Mouse (Mus musculus) granulocyte monocyte progenitor cell, adult 5-6 weeks (primary cell): ENCODE data around the gene Zbp1. TPM values are rescaled to one million over a fixed set of nuclear protein-coding genes. Genes with fewer than 3 reads are reported as not detected.

ENCODE experiments used
- ATAC-seq: replicated peaks from 2 replicates; pipeline ENCODE4 v1.8.0; 2016; ENCODE audit warnings: mild to moderate bottlenecking, moderate TSS enrichment, inconsistent platforms; ENCODE audit not compliant: poor library complexity, severe bottlenecking
- total RNA-seq, 2 experiments: library from RNA; stranded (forward) in 1 of 2; stranded (reverse) in 1 of 2; fragments of 200-712, 200-1000 nt in 1 of 2; fragments of >200 nt in 1 of 2; fragmentation: Nextera tagmentation in 1 of 2; gene quantifications; 2 replicates each; pipeline ENCODE4 v1.2.3; 2014 to 2017

Zbp1 gene
- total RNA-seq, 2 experiments from 2014 or later = 5.0 to 5.3 TPM

GRCm38 (mm10) chr2:173219256-173219954 is 682 bp upstream of the Zbp1 start:
- peak; percentile 34 for ATAC-seq

GRCm38 (mm10) chr2:173217763-173218258 is 912 bp downstream of the Zbp1 start:
- no peak for ATAC-seq

GRCm38 (mm10) chr2:173217246-173217645 is 1.5 kb downstream of the Zbp1 start:
- no peak for ATAC-seq

GRCm38 (mm10) chr2:173216840-173217239 is 1.9 kb downstream of the Zbp1 start:
- no peak for ATAC-seq

GRCm38 (mm10) chr2:173212227-173212626 is 6.5 kb downstream of the Zbp1 start:
- ATAC-seq = no peak

- ATAC-seq = no peak
Measured at GRCm38 (mm10) chr2:173209091-173209815, 9.5 kb downstream of the Zbp1 start.

GRCm38 (mm10) chr2:173207051-173207450 is 11.7 kb downstream of the Zbp1 start:
- no peak for ATAC-seq

GRCm38 (mm10) chr2:173205563-173206099 is 13.1 kb downstream of the Zbp1 start:
- no peak for ATAC-seq

GRCm38 (mm10) chr2:173204671-173205070 is 14.1 kb downstream of the Zbp1 start:
- no peak for ATAC-seq

GRCm38 (mm10) chr2:173203726-173204125 is 15.0 kb downstream of the Zbp1 start:
- no peak for ATAC-seq

GRCm38 (mm10) chr2:173202924-173203689 is 15.6 kb downstream of the Zbp1 start:
- no peak for ATAC-seq

GRCm38 (mm10) chr2:173194796-173195195 is 23.9 kb downstream of the Zbp1 start:
- no peak for ATAC-seq

GRCm38 (mm10) chr2:173187182-173187855 is 31.4 kb downstream of the Zbp1 start:
- peak; percentile 17; the same call in 1 of the 2 replicates for ATAC-seq

- ATAC-seq = peak; percentile 78
Measured at GRCm38 (mm10) chr2:173186047-173186943, 32.4 kb downstream of the Zbp1 start.

GRCm38 (mm10) chr2:173185282-173185681 is 33.4 kb downstream of the Zbp1 start:
- no peak for ATAC-seq

GRCm38 (mm10) chr2:173184475-173185080 is 34.1 kb downstream of the Zbp1 start:
- no peak for ATAC-seq

- peak; percentile 25; the same call in 1 of the 2 replicates for ATAC-seq
Measured at GRCm38 (mm10) chr2:173183836-173184460, 34.8 kb downstream of the Zbp1 start.

GRCm38 (mm10) chr2:173183311-173183710 is 35.4 kb downstream of the Zbp1 start:
- ATAC-seq = no peak
